Mouse (Mus musculus) heart, postnatal 0 days (tissue): ENCODE results near the gene Srp68.

Experiments used
- CTCF ChIP-seq: IDR thresholded peaks from 2 replicates; pipeline ENCODE4 v1.5.1; 2016; ENCODE audit warnings: antibody characterized with exemption, control low read depth, low read depth
- EP300 ChIP-seq: IDR thresholded peaks from 2 replicates; pipeline ENCODE4 v1.6.1; 2016; ENCODE audit warnings: antibody characterized with exemption, low read depth

- TF ChIP-seq CTCF (no peak), EP300 (no peak)
These were observed 28.4 kb downstream of the Srp68 start for GRCm38 (mm10) chr11:116245616-116246015.
